Mouse (Mus musculus) CH12.LX (cell line): ENCODE measurements at regions not wholly inside any gene's neighbourhood (a gene's known extent, or its start where the extent isn't known, plus 50 kb on each side); places are given as distances from the start of the nearest gene placed in this dataset.

ENCODE experiments used
- CTCF ChIP-seq, 2 experiments: IDR thresholded peaks in 1 of 2; conservative IDR thresholded peaks in 1 of 2; 2 replicates each; pipeline ENCODE4 v1.5.1; 2011 to 2012; ENCODE audit warnings: low read depth in 2 of 2, low read length in 2 of 2, improper control_type of control experiment in 1 of 2, inconsistent platforms in 1 of 2, mild to moderate bottlenecking in 1 of 2, moderate library complexity in 1 of 2
- EP300 ChIP-seq: IDR thresholded peaks from 2 replicates; pipeline ENCODE4 v1.6.1; 2011; ENCODE audit warnings: low read length, improper control_type of control experiment
- MAFK ChIP-seq: IDR thresholded peaks from 2 replicates; pipeline ENCODE4 v1.6.1; 2011; ENCODE audit warnings: low read length, improper control_type of control experiment; ENCODE audit not compliant: insufficient replicate concordance
- MYC ChIP-seq: IDR thresholded peaks from 2 replicates; pipeline ENCODE4 v1.6.1; 2011; ENCODE audit warnings: low read depth, mild to moderate bottlenecking, improper control_type of control experiment, low read length
- NRF1 ChIP-seq: IDR thresholded peaks from 2 replicates; pipeline ENCODE4 v1.6.1; 2014; ENCODE audit warnings: low read depth, mild to moderate bottlenecking, inconsistent platforms, low read length, improper control_type of control experiment, moderate library complexity
- POLR2A ChIP-seq: IDR thresholded peaks from 2 replicates; pipeline ENCODE4 v1.6.1; 2011; ENCODE audit warnings: low read depth, mild to moderate bottlenecking, improper control_type of control experiment, low read length
- TCF12 ChIP-seq: IDR thresholded peaks from 2 replicates; pipeline ENCODE4 v1.6.1; 2014; ENCODE audit warnings: low read depth, mild to moderate bottlenecking, inconsistent platforms, low read length, improper control_type of control experiment
- USF2 ChIP-seq: conservative IDR thresholded peaks from 2 replicates; pipeline ENCODE4 v1.6.1; 2011; ENCODE audit warnings: low read depth, low read length, improper control_type of control experiment

DNA sequence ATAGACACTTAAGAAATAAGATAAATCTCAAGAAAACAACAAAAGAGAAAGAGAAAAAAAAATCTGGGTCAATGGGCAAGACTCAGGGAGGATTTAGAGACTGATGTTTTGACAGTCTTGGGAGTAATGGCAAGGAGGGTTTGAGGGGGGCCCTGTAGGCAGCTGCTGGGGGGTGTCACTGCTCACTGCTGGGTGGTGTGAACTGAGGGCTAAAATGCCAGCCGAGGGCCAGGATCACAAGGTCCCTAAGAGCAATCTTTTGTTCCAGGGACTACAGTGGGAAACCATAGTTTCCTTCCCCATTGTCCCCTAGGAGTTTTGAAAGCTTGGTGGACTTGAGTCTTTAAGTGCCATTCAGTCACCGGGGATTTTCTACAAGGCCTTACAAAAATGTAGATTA is 304.8 kb downstream of the Klf5 start:
- TF ChIP-seq MAFK (no peak), POLR2A (no peak), EP300 (no peak), MYC (no peak), CTCF (conservative IDR thresholded peaks at IDR 0.05 in 1 of 2, IDR thresholded peaks at IDR 0.05 in 1 of 2; ENCODE audit: low read depth in 2 of 2, low read length in 2 of 2) (no peak), TCF12 (no peak), NRF1 (no peak), USF2 (no peak)
